Mouse (Mus musculus) embryo, embryonic 11 days (tissue): ENCODE results near the gene 1700074P13Rik.
"Not testable (repeated sequence)": the region's sequence is repeated elsewhere in the genome, so short reads cannot be mapped to it uniquely, and the experiment has no call there.

Source experiments
- DNase-seq: peaks from one replicate; pipeline ENCODE4 v3.0.0-alpha.2; 2015

The 1700074P13Rik gene

GRCm38 (mm10) chr6:40940457-40940856 lies at the start of gene 1700074P13Rik:
TSS of gene 1700074P13Rik (minus strand) at chr6:40940557.
- no peak for DNase-seq

GRCm38 (mm10) chr6:40964454-40964853 lies 24.1 kb upstream of the 1700074P13Rik start, which contains the start of gene 1810009J06Rik:
TSS of gene 1810009J06Rik (plus strand) at chr6:40964754.
- not testable (repeated sequence) for DNase-seq

GRCm38 (mm10) chr6:40953716-40954115 lies 13.4 kb upstream of the 1700074P13Rik start:
- DNase-seq = no peak

GRCm38 (mm10) chr6:40951770-40952169 lies 11.4 kb upstream of the 1700074P13Rik start, which contains the start of gene Gm4744:
TSS of gene Gm4744 (minus strand) at chr6:40951870.
- no peak for DNase-seq

- no peak for DNase-seq
Measured at GRCm38 (mm10) chr6:40919954-40920353, 20.4 kb downstream of the 1700074P13Rik start.

- DNase-seq = no peak
Measured at GRCm38 (mm10) chr6:40900287-40900686, 40.1 kb downstream of the 1700074P13Rik start, which contains the start of gene Prss58. TSS of gene Prss58 (minus strand) at chr6:40900387.

GRCm38 (mm10) chr6:40894716-40895115 lies 45.6 kb downstream of the 1700074P13Rik start:
- no peak for DNase-seq

GRCm38 (mm10) chr6:40893577-40893976 lies 46.8 kb downstream of the 1700074P13Rik start:
- DNase-seq = peak; percentile 50

GRCm38 (mm10) chr6:40891754-40892153 lies 48.6 kb downstream of the 1700074P13Rik start:
- DNase-seq = no peak

GRCm38 (mm10) chr6:40890973-40891372 lies 49.4 kb downstream of the 1700074P13Rik start:
- no peak for DNase-seq

GRCm38 (mm10) chr6:40887394-40887793 lies 53.0 kb downstream of the 1700074P13Rik start, which contains the start of gene Moxd2:
TSS of gene Moxd2 (minus strand) at chr6:40887494.
- DNase-seq = no peak
